Mouse (Mus musculus): ENCODE results near the gene Mrpl38. TPM values are rescaled to one million over a fixed set of nuclear protein-coding genes. Genes with fewer than 3 reads are reported as not detected.

Gene Mrpl38
- 3.9 TPM for polyA plus RNA-seq (2014; fragmentation: Illumina TruSeq; extraction: RNeasy Lipid Tissue Mini Kit (QIAGEN cat#74804); ENCODE audit: low read depth, low replicate concordance)

GRCm38 (mm10) chr11:116138468-116139138 lies at the start of gene Mrpl38:
Gene Mrpl38, minus strand, starts transcription at chr11:116138868.

GRCm38 (mm10) chr11:116167884-116168439 lies 29.3 kb upstream of the Mrpl38 start, which contains the start of gene Fbf1:
Gene Fbf1, minus strand, starts transcription at chr11:116168166.

GRCm38 (mm10) chr11:116130488-116131205 lies 8.0 kb downstream of the Mrpl38 start, which contains the start of gene Trim65:
Gene Trim65, minus strand, starts transcription at chr11:116131128.

GRCm38 (mm10) chr11:116127156-116127980 lies 11.3 kb downstream of the Mrpl38 start, which contains the start of gene Trim47:
Gene Trim47, minus strand, starts transcription at chr11:116127210.

GRCm38 (mm10) chr11:116086258-116087193 lies 52.1 kb downstream of the Mrpl38 start, which contains the start of gene Wbp2:
Gene Wbp2, minus strand, starts transcription at chr11:116086995.

Other genes starting within 250 kb of the Mrpl38 start
- gene Smim5, start 238.9 kb downstream of the Mrpl38 start, polyA plus RNA-seq (2014; fragmentation: Illumina TruSeq; extraction: RNeasy Lipid Tissue Mini Kit (QIAGEN cat#74804); ENCODE audit: low read depth, low replicate concordance): not detected
- 0.42 TPM for gene Smim6, start 226.9 kb downstream of the Mrpl38 start, polyA plus RNA-seq (2014; fragmentation: Illumina TruSeq; extraction: RNeasy Lipid Tissue Mini Kit (QIAGEN cat#74804); ENCODE audit: low read depth, low replicate concordance)
- 6.3 TPM for gene Sap30bp, start 205.6 kb downstream of the Mrpl38 start, polyA plus RNA-seq (2014; fragmentation: Illumina TruSeq; extraction: RNeasy Lipid Tissue Mini Kit (QIAGEN cat#74804); ENCODE audit: low read depth, low replicate concordance)
- gene Recql5, start 205.4 kb downstream of the Mrpl38 start, polyA plus RNA-seq (2014; fragmentation: Illumina TruSeq; extraction: RNeasy Lipid Tissue Mini Kit (QIAGEN cat#74804); ENCODE audit: low read depth, low replicate concordance): 1.2 TPM
- not detected for gene Itgb4, start 164.2 kb downstream of the Mrpl38 start, polyA plus RNA-seq (2014; fragmentation: Illumina TruSeq; extraction: RNeasy Lipid Tissue Mini Kit (QIAGEN cat#74804); ENCODE audit: low read depth, low replicate concordance)
- gene Galk1, start 126.1 kb downstream of the Mrpl38 start, polyA plus RNA-seq (2014; fragmentation: Illumina TruSeq; extraction: RNeasy Lipid Tissue Mini Kit (QIAGEN cat#74804); ENCODE audit: low read depth, low replicate concordance): 0.66 TPM
- gene H3f3b, start 110.9 kb downstream of the Mrpl38 start, polyA plus RNA-seq (2014; fragmentation: Illumina TruSeq; extraction: RNeasy Lipid Tissue Mini Kit (QIAGEN cat#74804); ENCODE audit: low read depth, low replicate concordance): 281 TPM
- 0.69 TPM for gene Unk, start 108.5 kb downstream of the Mrpl38 start, polyA plus RNA-seq (2014; fragmentation: Illumina TruSeq; extraction: RNeasy Lipid Tissue Mini Kit (QIAGEN cat#74804); ENCODE audit: low read depth, low replicate concordance)
- gene Unc13d, start 60.9 kb downstream of the Mrpl38 start, polyA plus RNA-seq (2014; fragmentation: Illumina TruSeq; extraction: RNeasy Lipid Tissue Mini Kit (QIAGEN cat#74804); ENCODE audit: low read depth, low replicate concordance): not detected
- 15.7 TPM for gene Wbp2, start 51.9 kb downstream of the Mrpl38 start, polyA plus RNA-seq (2014; fragmentation: Illumina TruSeq; extraction: RNeasy Lipid Tissue Mini Kit (QIAGEN cat#74804); ENCODE audit: low read depth, low replicate concordance)
- 0.34 TPM for gene Trim47, start 11.7 kb downstream of the Mrpl38 start, polyA plus RNA-seq (2014; fragmentation: Illumina TruSeq; extraction: RNeasy Lipid Tissue Mini Kit (QIAGEN cat#74804); ENCODE audit: low read depth, low replicate concordance)
- gene Trim65, start 7.7 kb downstream of the Mrpl38 start, polyA plus RNA-seq (2014; fragmentation: Illumina TruSeq; extraction: RNeasy Lipid Tissue Mini Kit (QIAGEN cat#74804); ENCODE audit: low read depth, low replicate concordance): 4.6 TPM
- gene Fbf1, start 29.3 kb upstream of the Mrpl38 start, polyA plus RNA-seq (2014; fragmentation: Illumina TruSeq; extraction: RNeasy Lipid Tissue Mini Kit (QIAGEN cat#74804); ENCODE audit: low read depth, low replicate concordance): 2.4 TPM
- gene Ten1, start 60.0 kb upstream of the Mrpl38 start, polyA plus RNA-seq (2014; fragmentation: Illumina TruSeq; extraction: RNeasy Lipid Tissue Mini Kit (QIAGEN cat#74804); ENCODE audit: low read depth, low replicate concordance): not detected
- 957 TPM for gene Acox1, start 60.2 kb upstream of the Mrpl38 start, polyA plus RNA-seq (2014; fragmentation: Illumina TruSeq; extraction: RNeasy Lipid Tissue Mini Kit (QIAGEN cat#74804); ENCODE audit: low read depth, low replicate concordance)
- gene Evpl, start 99.2 kb upstream of the Mrpl38 start, polyA plus RNA-seq (2014; fragmentation: Illumina TruSeq; extraction: RNeasy Lipid Tissue Mini Kit (QIAGEN cat#74804); ENCODE audit: low read depth, low replicate concordance): not detected
- gene Srp68, start 135.3 kb upstream of the Mrpl38 start, polyA plus RNA-seq (2014; fragmentation: Illumina TruSeq; extraction: RNeasy Lipid Tissue Mini Kit (QIAGEN cat#74804); ENCODE audit: low read depth, low replicate concordance): 7.2 TPM
- gene Galr2, start 142.1 kb upstream of the Mrpl38 start, polyA plus RNA-seq (2014; fragmentation: Illumina TruSeq; extraction: RNeasy Lipid Tissue Mini Kit (QIAGEN cat#74804); ENCODE audit: low read depth, low replicate concordance): not detected
- gene Exoc7, start 168.4 kb upstream of the Mrpl38 start, polyA plus RNA-seq (2014; fragmentation: Illumina TruSeq; extraction: RNeasy Lipid Tissue Mini Kit (QIAGEN cat#74804); ENCODE audit: low read depth, low replicate concordance): 7.5 TPM
- not detected for gene Foxj1, start 196.5 kb upstream of the Mrpl38 start, polyA plus RNA-seq (2014; fragmentation: Illumina TruSeq; extraction: RNeasy Lipid Tissue Mini Kit (QIAGEN cat#74804); ENCODE audit: low read depth, low replicate concordance)

All from liver, adult 10 weeks (tissue).